Mouse (Mus musculus): ENCODE measurements at regions not wholly inside any gene's neighbourhood (a gene's known extent, or its start where the extent isn't known, plus 50 kb on each side); places are given as distances from the start of the nearest gene placed in this dataset.
A peak's percentile ranks its signal among the peaks of the same experiment; 100 is the strongest.

DNA sequence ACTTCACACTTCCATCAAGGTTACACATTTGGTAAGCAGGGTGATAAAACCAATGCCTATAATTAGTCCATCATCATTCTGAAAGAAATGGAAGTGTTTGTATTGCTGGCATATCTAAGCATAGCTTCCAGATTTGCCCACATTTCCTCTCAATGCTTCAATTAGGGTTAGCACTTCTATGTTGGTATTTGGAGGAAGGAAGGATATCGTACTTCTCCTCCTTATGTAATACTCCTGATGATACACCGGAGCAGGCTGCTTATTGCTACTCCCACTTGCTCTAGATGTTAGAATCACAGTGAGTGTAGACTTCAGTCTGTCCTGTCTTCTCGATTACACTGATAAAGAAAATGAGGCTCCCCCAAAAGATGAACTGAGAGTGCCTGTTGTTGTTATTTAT, 185.4 kb downstream of the Abcc12 start:
- Histone ChIP-seq H3K9me3 (no peaks in the 10 kb centered on the region; the same call in 1 of the 2 replicates), H3K27ac (replicated peaks) (no peak overlapping the region), H3K9ac (no peak overlapping the region), H3K27me3 (replicated peaks) (no peaks in the 10 kb centered on the region), H3K4me3 (no peak overlapping the region), H3K4me1 (peaks cover 2% of the 10 kb centered on the region), H3K4me2 (no peak overlapping the region), H3K36me3 (no peaks in the 10 kb centered on the region)
- no peak for ATAC-seq (ENCODE audit: extremely low read depth, insufficient number of reproducible peaks, low FRiP score, low TSS enrichment)
- WGBS = 78% methylated on average over 3 of the region's 3 CpGs

GRCm38 (mm10) chr8:86393835-86394234, 186.7 kb downstream of the Abcc12 start:
- ATAC-seq (ENCODE audit: extremely low read depth, insufficient number of reproducible peaks, low FRiP score, low TSS enrichment) = no peak
- Histone ChIP-seq H3K4me1 (peaks cover 6% of the 10 kb centered on the region), H3K4me2 (no peak overlapping the region), H3K9me3 (no peaks in the 10 kb centered on the region; the same call in 1 of the 2 replicates), H3K4me3 (no peak overlapping the region), H3K9ac (no peak overlapping the region), H3K27me3 (replicated peaks) (no peaks in the 10 kb centered on the region), H3K27ac (replicated peaks) (no peak overlapping the region), H3K36me3 (no peaks in the 10 kb centered on the region)
- WGBS = 90% methylated on average over 1 of the region's 1 CpGs

DNA sequence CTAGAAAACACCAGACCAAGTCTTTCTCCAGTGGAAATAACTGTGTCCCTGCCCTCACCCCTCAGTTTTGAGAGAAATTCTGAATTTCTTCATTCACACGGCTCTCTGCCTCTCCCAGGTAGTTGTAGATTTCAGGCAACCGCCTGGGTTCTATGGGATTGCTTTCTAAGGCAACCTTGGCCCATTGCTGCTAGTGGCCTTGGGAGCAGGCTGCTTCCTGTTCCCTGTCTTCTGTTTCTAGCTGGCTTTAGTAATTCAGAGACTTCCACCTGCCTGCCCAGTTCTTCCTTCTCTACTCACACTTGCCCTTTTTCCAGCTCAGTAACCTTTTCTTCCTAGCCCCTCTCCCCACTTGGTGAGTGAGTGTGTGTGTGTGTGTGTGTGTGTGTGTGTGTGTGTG, 187.1 kb downstream of the Abcc12 start:
- Histone ChIP-seq H3K27ac (replicated peaks) (no peak overlapping the region), H3K4me2 (no peak overlapping the region), H3K4me3 (no peak overlapping the region), H3K9ac (no peak overlapping the region), H3K36me3 (no peaks in the 10 kb centered on the region), H3K9me3 (no peaks in the 10 kb centered on the region; the same call in 1 of the 2 replicates), H3K27me3 (replicated peaks) (no peaks in the 10 kb centered on the region), H3K4me1 (peaks cover 6% of the 10 kb centered on the region)
- ATAC-seq (ENCODE audit: extremely low read depth, insufficient number of reproducible peaks, low FRiP score, low TSS enrichment) = no peak
- WGBS = 75% methylated on average over 2 of the region's 2 CpGs

GRCm38 (mm10) chr8:86390715-86391114, 189.8 kb downstream of the Abcc12 start:
- Histone ChIP-seq H3K27ac (replicated peaks) (peak overlapping the region; percentile 45; the same call in 1 of the 2 replicates), H3K27me3 (replicated peaks) (no peaks in the 10 kb centered on the region), H3K4me3 (no peak overlapping the region), H3K4me1 (peaks cover 6% of the 10 kb centered on the region), H3K4me2 (no peak overlapping the region), H3K9ac (no peak overlapping the region), H3K9me3 (no peaks in the 10 kb centered on the region), H3K36me3 (no peaks in the 10 kb centered on the region)
- WGBS = 75% methylated on average over 8 of the region's 8 CpGs
- ATAC-seq (ENCODE audit: extremely low read depth, insufficient number of reproducible peaks, low FRiP score, low TSS enrichment) = no peak

- Histone ChIP-seq H3K36me3 (no peaks in the 10 kb centered on the region), H3K9me3 (no peaks in the 10 kb centered on the region), H3K9ac (no peak overlapping the region), H3K27ac (replicated peaks) (no peak overlapping the region; the same call in 1 of the 2 replicates), H3K4me3 (no peak overlapping the region), H3K27me3 (replicated peaks) (no peaks in the 10 kb centered on the region), H3K4me2 (no peak overlapping the region), H3K4me1 (peaks cover 6% of the 10 kb centered on the region)
- no peak for ATAC-seq (ENCODE audit: extremely low read depth, insufficient number of reproducible peaks, low FRiP score, low TSS enrichment)
- WGBS = 45% methylated on average over 3 of the region's 3 CpGs
Measured at GRCm38 (mm10) chr8:86389690-86390671, 190.5 kb downstream of the Abcc12 start.

DNA sequence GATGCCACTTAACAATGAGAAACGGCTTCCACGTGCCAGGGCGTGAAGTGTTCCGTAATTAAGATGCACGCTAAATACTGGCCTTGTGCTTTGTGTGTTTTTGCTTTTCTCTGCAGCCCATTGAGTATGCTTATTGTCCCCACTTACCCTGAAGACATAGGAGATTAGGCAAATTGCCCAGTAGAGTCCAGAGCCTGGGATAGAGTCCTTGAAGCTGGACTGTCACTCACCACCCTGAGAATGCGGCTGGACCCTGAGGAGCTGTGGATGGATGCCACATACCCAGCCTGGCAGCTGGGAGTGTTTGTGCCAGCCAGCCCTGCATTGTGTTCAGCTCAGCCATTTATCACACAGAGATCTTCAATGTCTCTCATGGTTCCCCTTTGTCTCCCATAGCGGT, 195.2 kb downstream of the Abcc12 start:
- Histone ChIP-seq H3K27ac (replicated peaks) (no peak overlapping the region), H3K9me3 (no peaks in the 10 kb centered on the region), H3K4me2 (no peak overlapping the region), H3K27me3 (replicated peaks) (no peaks in the 10 kb centered on the region), H3K4me3 (no peak overlapping the region), H3K4me1 (peaks cover 5% of the 10 kb centered on the region), H3K9ac (no peak overlapping the region), H3K36me3 (no peaks in the 10 kb centered on the region)
- ATAC-seq (ENCODE audit: extremely low read depth, insufficient number of reproducible peaks, low FRiP score, low TSS enrichment) = no peak
- WGBS = 78% methylated on average over 7 of the region's 7 CpGs

- no peak overlapping the region for H3K9ac ChIP-seq
- H3K4me2 ChIP-seq = no peak overlapping the region
- H3K4me1 ChIP-seq = no peaks in the 10 kb centered on the region
- no peak overlapping the region for H3K4me3 ChIP-seq
- no peak for ATAC-seq (ENCODE audit: extremely low read depth, insufficient number of reproducible peaks, low FRiP score, low TSS enrichment)
- H3K27me3 ChIP-seq (replicated peaks) = no peaks in the 10 kb centered on the region
- 76% methylated on average over 10 of the region's 10 CpGs for WGBS
- no peaks in the 10 kb centered on the region for H3K36me3 ChIP-seq
- no peak overlapping the region for H3K27ac ChIP-seq (replicated peaks)
- no peaks in the 10 kb centered on the region for H3K9me3 ChIP-seq
Measured at GRCm38 (mm10) chr8:86381977-86382376, 198.5 kb downstream of the Abcc12 start.

DNA sequence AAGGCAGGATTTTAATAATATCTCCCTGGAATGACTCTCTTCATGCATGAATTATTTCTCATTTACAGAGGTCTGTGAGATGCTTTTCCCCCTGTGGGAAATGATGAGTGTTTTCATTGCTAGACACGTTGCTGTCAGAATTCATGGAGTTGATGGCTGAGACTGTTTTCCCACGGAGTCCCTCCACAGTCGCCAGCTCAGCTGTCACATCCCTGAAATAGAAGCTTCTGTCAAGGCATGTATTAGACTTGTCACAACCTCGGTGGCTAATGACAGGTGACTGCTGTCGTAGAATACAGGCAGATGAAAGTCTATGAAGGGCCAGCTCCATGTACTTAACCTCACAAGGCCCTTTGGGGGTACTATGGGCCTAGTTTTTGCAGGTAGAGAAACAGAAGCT, 212.4 kb downstream of the Abcc12 start:
- 57% methylated on average over 5 of the region's 5 CpGs for WGBS
- H3K4me3 ChIP-seq = no peak overlapping the region
- no peak overlapping the region for H3K4me2 ChIP-seq
- H3K27me3 ChIP-seq (replicated peaks) = no peaks in the 10 kb centered on the region
- no peaks in the 10 kb centered on the region for H3K36me3 ChIP-seq
- no peak overlapping the region for H3K27ac ChIP-seq (replicated peaks)
- no peaks in the 10 kb centered on the region for H3K4me1 ChIP-seq
- H3K9ac ChIP-seq = no peak overlapping the region
- H3K9me3 ChIP-seq = no peaks in the 10 kb centered on the region
- no peak for ATAC-seq (ENCODE audit: extremely low read depth, insufficient number of reproducible peaks, low FRiP score, low TSS enrichment)

DNA sequence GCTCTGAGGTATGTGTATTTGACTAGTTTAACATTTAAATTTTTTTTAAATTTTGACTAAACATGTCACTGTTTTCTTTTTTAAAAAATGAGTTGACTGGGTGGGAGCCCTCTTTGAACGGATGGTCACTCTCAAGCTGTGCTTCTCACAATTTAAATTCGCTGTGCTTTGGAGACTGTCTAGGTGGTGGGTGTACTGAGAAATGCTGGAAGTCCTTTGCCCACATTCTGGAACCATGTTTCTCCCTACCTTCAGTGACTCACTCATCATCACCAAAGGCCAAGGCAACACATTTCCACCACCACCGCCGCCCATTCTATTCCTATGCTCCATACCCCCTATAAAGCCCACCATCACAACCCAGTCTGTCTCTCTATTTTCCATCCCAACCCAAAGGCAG, 213.8 kb downstream of the Abcc12 start:
- 83% methylated on average over 4 of the region's 4 CpGs for WGBS
- Histone ChIP-seq H3K4me2 (no peak overlapping the region), H3K27ac (replicated peaks) (no peak overlapping the region), H3K4me1 (no peaks in the 10 kb centered on the region), H3K9me3 (no peaks in the 10 kb centered on the region), H3K9ac (no peak overlapping the region), H3K36me3 (no peaks in the 10 kb centered on the region), H3K4me3 (no peak overlapping the region), H3K27me3 (replicated peaks) (no peaks in the 10 kb centered on the region)
- no peak for ATAC-seq (ENCODE audit: extremely low read depth, insufficient number of reproducible peaks, low FRiP score, low TSS enrichment)

- no peak overlapping the region for H3K4me3 ChIP-seq
- no peaks in the 10 kb centered on the region for H3K27me3 ChIP-seq (replicated peaks)
- no peak overlapping the region for H3K27ac ChIP-seq (replicated peaks)
- no peaks in the 10 kb centered on the region for H3K36me3 ChIP-seq
- no peak overlapping the region for H3K4me2 ChIP-seq
- H3K9ac ChIP-seq = no peak overlapping the region
- H3K4me1 ChIP-seq = peaks cover 2% of the 10 kb centered on the region
- 74% methylated on average over 5 of the region's 5 CpGs for WGBS
- no peaks in the 10 kb centered on the region for H3K9me3 ChIP-seq
- ATAC-seq (ENCODE audit: extremely low read depth, insufficient number of reproducible peaks, low FRiP score, low TSS enrichment) = no peak
Measured at GRCm38 (mm10) chr8:86365726-86366125, 214.8 kb downstream of the Abcc12 start.

GRCm38 (mm10) chr8:86364898-86365297, 215.6 kb downstream of the Abcc12 start:
- Histone ChIP-seq H3K36me3 (no peaks in the 10 kb centered on the region), H3K9ac (no peak overlapping the region), H3K27me3 (replicated peaks) (no peaks in the 10 kb centered on the region), H3K4me1 (peaks cover 9% of the 10 kb centered on the region), H3K27ac (replicated peaks) (no peak overlapping the region), H3K4me3 (no peak overlapping the region), H3K9me3 (no peaks in the 10 kb centered on the region), H3K4me2 (no peak overlapping the region)
- whole genome bisulfite sequencing = 47% methylated on average over 2 of the region's 2 CpGs
- ATAC-seq (ENCODE audit: extremely low read depth, insufficient number of reproducible peaks, low FRiP score, low TSS enrichment) = no peak

DNA sequence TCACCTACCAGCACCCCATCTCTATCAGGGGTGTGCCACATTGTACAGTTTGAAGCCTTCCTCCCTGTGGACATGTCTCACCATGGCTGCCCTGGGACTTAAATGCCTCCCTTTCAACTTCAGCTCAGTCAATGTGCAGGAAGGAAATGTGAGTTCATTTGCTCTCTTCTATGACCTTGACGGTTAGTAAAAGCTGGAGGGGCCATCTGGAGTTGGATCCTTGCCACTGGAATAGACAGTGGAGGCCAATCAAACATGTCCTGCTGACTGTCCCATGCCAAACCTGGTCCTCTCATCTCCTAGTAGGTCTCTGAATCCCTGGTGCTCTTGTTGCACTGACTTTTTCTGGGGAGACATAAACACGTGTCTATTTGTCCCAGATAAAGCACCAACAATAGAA, 220.2 kb downstream of the Abcc12 start:
- WGBS = 38% methylated on average over 2 of the region's 2 CpGs
- no peak for ATAC-seq (ENCODE audit: extremely low read depth, insufficient number of reproducible peaks, low FRiP score, low TSS enrichment)

More for the DNA sequence above, 220.2 kb downstream of the Abcc12 start:
- Histone ChIP-seq H3K4me3 (no peak overlapping the region), H3K27me3 (replicated peaks) (no peaks in the 10 kb centered on the region), H3K4me1 (peaks cover 9% of the 10 kb centered on the region), H3K4me2 (no peak overlapping the region), H3K27ac (replicated peaks) (no peak overlapping the region), H3K9me3 (no peaks in the 10 kb centered on the region), H3K36me3 (no peaks in the 10 kb centered on the region), H3K9ac (no peak overlapping the region)
